Mouse (Mus musculus) CH12.LX (cell line): ENCODE results near the gene Zbtb20.

Experiments
- CTCF ChIP-seq, 2 experiments: IDR thresholded peaks in 1 of 2; conservative IDR thresholded peaks in 1 of 2; 2 replicates each; pipeline ENCODE4 v1.5.1; 2011 to 2012; ENCODE audit warnings: low read depth in 2 of 2, low read length in 2 of 2, improper control_type of control experiment in 1 of 2, inconsistent platforms in 1 of 2, mild to moderate bottlenecking in 1 of 2, moderate library complexity in 1 of 2
- JUND ChIP-seq: conservative IDR thresholded peaks from 2 replicates; pipeline ENCODE4 v1.6.1; 2011; ENCODE audit warnings: low read depth, low read length, improper control_type of control experiment
- KAT2A ChIP-seq: IDR thresholded peaks from 2 replicates; pipeline ENCODE4 v1.6.1; 2012; ENCODE audit warnings: low read length, improper control_type of control experiment, inconsistent platforms; ENCODE audit not compliant: insufficient replicate concordance
- MEF2A ChIP-seq: IDR thresholded peaks from 2 replicates; pipeline ENCODE4 v1.6.1; 2014; ENCODE audit warnings: low read depth, mild to moderate bottlenecking, inconsistent platforms, low read length, improper control_type of control experiment, borderline replicate concordance
- ZKSCAN1 ChIP-seq: IDR thresholded peaks from 2 replicates; pipeline ENCODE4 v1.6.1; 2012; ENCODE audit warnings: low read depth, inconsistent platforms, low read length, improper control_type of control experiment, borderline replicate concordance

- TF ChIP-seq ZKSCAN1 (no peak), MEF2A (no peak), KAT2A (no peak), JUND (no peak), CTCF (conservative IDR thresholded peaks at IDR 0.05 in 1 of 2, IDR thresholded peaks at IDR 0.05 in 1 of 2; ENCODE audit: low read depth in 2 of 2, low read length in 2 of 2) (no peak)
These were observed 62.5 kb downstream of the Zbtb20 start for GRCm38 (mm10) chr16:42938211-42938610.
